Mouse (Mus musculus) forebrain, embryonic 14.5 days (tissue): ENCODE results near the gene Hist1h2bq. TPM values are rescaled to one million over a fixed set of nuclear protein-coding genes. Genes with fewer than 3 reads are reported as not detected.
"Not testable (repeated sequence)": the region's sequence is repeated elsewhere in the genome, so short reads cannot be mapped to it uniquely, and the experiment has no call there.

ENCODE experiments used
- ATAC-seq: fragments of 200-750 bp; cut with Nextera tagmentation; 2 replicates; pipeline ENCODE4 v1.8.0; 2017; ENCODE audit warnings: mild to moderate bottlenecking, moderate library complexity
- DNase-seq: peaks from one replicate; pipeline ENCODE4 v3.0.0-alpha.2; 2015; ENCODE audit warnings: low spot score
- H3K27ac ChIP-seq: fragments of 300-500 bp; sonication (generic); 2 replicates; pipeline ENCODE4 v1.5.1; 2014; ENCODE audit warnings: low read depth, mild to moderate bottlenecking, control low read depth, low read length, moderate library complexity
- H3K27me3 ChIP-seq: fragments of 300-500 bp; sonication (generic); replicated peaks from 2 replicates; pipeline ENCODE4 v1.6.1; 2014; ENCODE audit warnings: low read length, control low read depth, mixed read lengths; ENCODE audit not compliant: control insufficient read depth, insufficient read depth
- H3K36me3 ChIP-seq: fragments of 300-500 bp; sonication (generic); 2 replicates; pipeline ENCODE4 v1.6.1; 2014; ENCODE audit warnings: low read length, control low read depth; ENCODE audit not compliant: control insufficient read depth, insufficient read depth
- H3K4me1 ChIP-seq: fragments of 300-500 bp; sonication (generic); 2 replicates; pipeline ENCODE4 v1.6.1; 2014; ENCODE audit warnings: antibody characterized with exemption, low read length, control low read depth; ENCODE audit not compliant: control insufficient read depth, insufficient read depth
- H3K4me2 ChIP-seq: fragments of 300-500 bp; sonication (generic); 2 replicates; pipeline ENCODE4 v1.6.1; 2014; ENCODE audit warnings: mild to moderate bottlenecking, control low read depth, low read length
- H3K4me3 ChIP-seq: fragments of 300-500 bp; sonication (generic); 2 replicates; pipeline ENCODE4 v1.5.1; 2014; ENCODE audit warnings: low read depth, low read length, control low read depth
- H3K9ac ChIP-seq: fragments of 300-500 bp; sonication (generic); 2 replicates; pipeline ENCODE4 v1.6.1; 2014; ENCODE audit warnings: mild to moderate bottlenecking, low read length, control low read depth, moderate library complexity
- H3K9me3 ChIP-seq: fragments of 300-500 bp; sonication (generic); replicated peaks from 2 replicates; pipeline ENCODE4 v1.6.1; 2016; ENCODE audit warnings: low read length, control low read depth, mixed read lengths; ENCODE audit not compliant: control insufficient read depth
- WGBS: fragments of 180-500 bp; shearing (Covaris S2); extraction: QIAGEN DNeasy Blood & Tissue Kit; methylation state at CpG from one replicate; pipeline ENCODE4 v1.1.7; 2014; 5-methylcytosine and 5-hydroxymethylcytosine counted together
- polyA plus RNA-seq: library from polyadenylated mRNA; unstranded; fragments of >200 nt; fragmentation: Nextera tagmentation; extraction: Ambion mirVana; gene quantifications from 2 replicates; pipeline ENCODE4 v1.2.1, GENCODE M21; 2014

Hist1h2bq gene
- polyA plus RNA-seq, 1 experiment from 2014 or later, result 17.1 TPM

- DNase-seq (peak; percentile 77), ATAC-seq (no peak)
- no peaks in the 10 kb centered on the region for H3K9me3 ChIP-seq
- peak overlapping the region; percentile 37 for H3K4me3 ChIP-seq
- peak overlapping the region; percentile 67 for H3K4me2 ChIP-seq
- H3K4me1 ChIP-seq, result peaks cover 39% of the 10 kb centered on the region
- no peaks in the 10 kb centered on the region for H3K27me3 ChIP-seq
- H3K9ac ChIP-seq, result peak overlapping the region; percentile 49; the same call in 1 of the 2 replicates
- H3K36me3 ChIP-seq, result no peaks in the 10 kb centered on the region
- H3K27ac ChIP-seq, result peak overlapping the region; percentile 84
- WGBS, result under 1% methylated on average over 9 of the region's 9 CpGs
These were observed 26.2 kb downstream of the Hist1h2bq start for GRCm38 (mm10) chr13:21783734-21784161.

GRCm38 (mm10) chr13:21783255-21783617 lies 26.8 kb downstream of the Hist1h2bq start, which contains the start of gene Hist1h3i:
Gene Hist1h3i (minus strand): TSS chr13:21783370.
- 0% methylated on average over 11 of the region's 20 CpGs for WGBS
- peaks cover 39% of the 10 kb centered on the region for H3K4me1 ChIP-seq

GRCm38 (mm10) chr13:21782361-21783254 lies 27.4 kb downstream of the Hist1h2bq start:
- Histone ChIP-seq H3K4me2 (peak overlapping the region; percentile 67), H3K4me3 (peak overlapping the region; percentile 37), H3K27ac (peak overlapping the region; percentile 87), H3K9ac (peak overlapping the region; percentile 68), H3K4me1 (peaks cover 34% of the 10 kb centered on the region)
- H3K27me3 ChIP-seq, H3K9me3 ChIP-seq, ATAC-seq, H3K36me3 ChIP-seq: not testable (repeated sequence)
- WGBS, result under 1% methylated on average over 14 of the region's 35 CpGs
- peak; percentile 63 for DNase-seq

More at GRCm38 (mm10) chr13:21783255-21783617, 26.8 kb downstream of the Hist1h2bq start, which contains the start of gene Hist1h3i:
- Histone ChIP-seq H3K36me3 (no peaks in the 10 kb centered on the region), H3K4me2 (peak within 1 kb of the TSS; percentile 67), H3K27ac (peak within 1 kb of the TSS; percentile 87), H3K9ac (peak within 1 kb of the TSS; percentile 68), H3K27me3 (no peaks in the 10 kb centered on the region), H3K4me3 (peak within 1 kb of the TSS; percentile 37), H3K9me3 (no peaks in the 10 kb centered on the region)
- ATAC-seq (peak; percentile 73), DNase-seq (peak; percentile 97)

GRCm38 (mm10) chr13:21781639-21782038 lies 28.4 kb downstream of the Hist1h2bq start:
- DNase-seq (no peak), ATAC-seq (no peak)
- WGBS, result 90% methylated on average over 1 of the region's 1 CpGs
- Histone ChIP-seq H3K36me3 (no peaks in the 10 kb centered on the region), H3K4me1 (peaks cover 34% of the 10 kb centered on the region), H3K9me3 (no peaks in the 10 kb centered on the region), H3K27ac (no peak overlapping the region), H3K9ac (no peak overlapping the region), H3K4me2 (no peak overlapping the region), H3K4me3 (no peak overlapping the region), H3K27me3 (no peaks in the 10 kb centered on the region)

GRCm38 (mm10) chr13:21781021-21781555 lies 28.9 kb downstream of the Hist1h2bq start:
- DNase-seq (no peak), ATAC-seq (no peak)
- no peak overlapping the region for H3K4me3 ChIP-seq
- H3K27ac ChIP-seq, result peak overlapping the region; percentile 58; the same call in 1 of the 2 replicates
- WGBS, result 41% methylated on average over 6 of the region's 6 CpGs
- H3K9me3 ChIP-seq, result no peaks in the 10 kb centered on the region
- H3K27me3 ChIP-seq, result no peaks in the 10 kb centered on the region
- no peaks in the 10 kb centered on the region for H3K36me3 ChIP-seq
- H3K4me2 ChIP-seq, result peak overlapping the region; percentile 76
- H3K4me1 ChIP-seq, result peaks cover 30% of the 10 kb centered on the region
- peak overlapping the region; percentile 83 for H3K9ac ChIP-seq

- H3K9me3 ChIP-seq, result no peaks in the 10 kb centered on the region
- WGBS, result under 1% methylated on average over 44 of the region's 44 CpGs
- H3K4me1 ChIP-seq, result peaks cover 26% of the 10 kb centered on the region
- H3K27ac ChIP-seq, result peak within 1 kb of the TSS; percentile 92
- H3K27me3 ChIP-seq, result no peaks in the 10 kb centered on the region
- no peaks in the 10 kb centered on the region for H3K36me3 ChIP-seq
- ATAC-seq (peak; percentile 29), DNase-seq (peak; percentile 85)
- H3K4me3 ChIP-seq, result peak within 1 kb of the TSS; percentile 48
- peak within 1 kb of the TSS; percentile 83 for H3K9ac ChIP-seq
- peak within 1 kb of the TSS; percentile 76 for H3K4me2 ChIP-seq
These were observed 29.9 kb downstream of the Hist1h2bq start, which contains the start of gene Hist1h1b for GRCm38 (mm10) chr13:21779767-21780731. Gene Hist1h1b (minus strand): TSS chr13:21780625.

- H3K27me3 ChIP-seq, result no peaks in the 10 kb centered on the region
- 3% methylated on average over 33 of the region's 33 CpGs for WGBS
- H3K4me2 ChIP-seq, result peak overlapping the region; percentile 76
- DNase-seq (peak; percentile 98), ATAC-seq (peak; percentile 89)
- no peaks in the 10 kb centered on the region for H3K9me3 ChIP-seq
- peak overlapping the region; percentile 92 for H3K27ac ChIP-seq
- peak overlapping the region; percentile 48 for H3K4me3 ChIP-seq
- H3K9ac ChIP-seq, result peak overlapping the region; percentile 83
- H3K4me1 ChIP-seq, result peaks cover 22% of the 10 kb centered on the region
- H3K36me3 ChIP-seq, result no peaks in the 10 kb centered on the region
These were observed 30.9 kb downstream of the Hist1h2bq start for GRCm38 (mm10) chr13:21778814-21779766.
